Mouse (Mus musculus): ENCODE measurements around the gene Fadd. TPM values are rescaled to one million over a fixed set of nuclear protein-coding genes. Genes with fewer than 3 reads are reported as not detected.

Gene Fadd
- polyA plus RNA-seq, 2 experiments: 4.1 to 4.4 TPM

DNA sequence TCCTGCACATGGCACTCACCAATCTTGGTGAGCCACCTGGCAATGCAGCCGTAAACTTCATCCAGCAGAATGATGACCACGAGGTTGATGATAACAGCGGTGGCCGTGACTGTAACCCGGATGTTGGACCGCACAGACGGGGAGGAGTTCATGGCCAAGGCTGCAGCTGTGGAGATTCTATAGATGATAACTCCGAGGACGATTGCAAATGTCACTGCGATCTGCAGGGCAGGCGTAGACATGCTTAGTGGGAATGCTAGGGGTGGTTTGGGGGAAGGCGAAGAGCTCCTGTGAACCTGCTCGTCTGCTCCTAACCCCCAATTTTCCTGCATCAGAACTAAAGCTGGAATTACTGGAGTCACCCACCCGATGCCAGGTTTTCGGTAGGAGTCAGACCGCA, 29.3 kb upstream of the Fadd start:
- Histone ChIP-seq H3K4me1 (replicated peaks; ENCODE audit: control insufficient read depth in 2 of 2, insufficient read depth in 2 of 2, low read length in 1 of 2) (no peaks in the 10 kb centered on the region), H3K36me3 (replicated peaks; ENCODE audit: control insufficient read depth, insufficient read depth, low read depth) (no peaks in the 10 kb centered on the region), H3K9ac (replicated peaks) (no peak overlapping the region), H3K27me3 (ENCODE audit: control insufficient read depth, insufficient read depth, low read length) (no peaks in the 10 kb centered on the region), H3K9me3 (ENCODE audit: control insufficient read depth, low read length) (no peaks in the 10 kb centered on the region), H3K27ac (no peak overlapping the region), H3K4me3 (ENCODE audit: insufficient read depth in 1 of 2, low read depth in 2 of 2, low read length in 2 of 2) (no peak overlapping the region), H3K4me2 (ENCODE audit: low read depth) (no peak overlapping the region)
- 62% methylated on average over 16 of the region's 16 CpGs for WGBS (ENCODE audit: insufficient replicate concordance)
- TF ChIP-seq EP300 (IDR thresholded peaks at IDR 0.05; ENCODE audit: low read depth) (no peak), CTCF (IDR thresholded peaks at IDR 0.05; ENCODE audit: low read depth) (no peak)
- ATAC-seq (ENCODE audit: insufficient read depth): no peak
- no peak for DNase-seq (ENCODE audit: low read depth in 3 of 3, low spot score in 3 of 3)

DNA sequence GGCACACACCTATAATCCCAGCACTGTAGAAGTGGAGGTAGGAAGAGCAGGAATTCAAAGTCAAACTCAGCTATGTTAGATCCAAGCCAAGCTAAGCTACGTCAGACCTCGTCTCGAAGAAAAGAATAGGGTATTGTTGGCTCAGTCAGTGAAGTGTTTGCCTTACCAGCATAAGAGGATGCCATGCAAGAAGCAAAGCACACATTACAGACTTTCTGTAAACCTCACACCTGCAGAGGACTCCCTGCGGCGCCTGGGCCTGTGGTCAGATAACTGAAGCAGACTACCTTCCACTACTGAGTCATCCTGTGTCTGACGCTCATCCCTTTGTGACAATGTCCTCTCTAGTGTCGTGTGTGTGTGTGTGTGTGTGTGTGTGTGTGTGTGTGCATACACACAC, 27.3 kb upstream of the Fadd start:
- Histone ChIP-seq H3K4me3 (ENCODE audit: insufficient read depth in 1 of 2, low read depth in 2 of 2, low read length in 2 of 2) (no peak overlapping the region), H3K4me1 (replicated peaks; ENCODE audit: control insufficient read depth in 2 of 2, insufficient read depth in 2 of 2, low read length in 1 of 2) (no peaks in the 10 kb centered on the region), H3K9me3 (ENCODE audit: control insufficient read depth, low read length) (no peaks in the 10 kb centered on the region), H3K27ac (no peak overlapping the region), H3K9ac (replicated peaks) (no peak overlapping the region), H3K36me3 (replicated peaks; ENCODE audit: control insufficient read depth, insufficient read depth, low read depth) (no peaks in the 10 kb centered on the region), H3K4me2 (ENCODE audit: low read depth) (no peak overlapping the region), H3K27me3 (ENCODE audit: control insufficient read depth, insufficient read depth, low read length) (no peaks in the 10 kb centered on the region)
- 56% methylated on average over 7 of the region's 7 CpGs for WGBS (ENCODE audit: insufficient replicate concordance)
- TF ChIP-seq CTCF (IDR thresholded peaks at IDR 0.05; ENCODE audit: low read depth) (no peak), EP300 (IDR thresholded peaks at IDR 0.05; ENCODE audit: low read depth) (no peak)
- ATAC-seq (ENCODE audit: insufficient read depth) (no peak), DNase-seq (ENCODE audit: low read depth in 3 of 3, low spot score in 3 of 3) (no peak)

DNA sequence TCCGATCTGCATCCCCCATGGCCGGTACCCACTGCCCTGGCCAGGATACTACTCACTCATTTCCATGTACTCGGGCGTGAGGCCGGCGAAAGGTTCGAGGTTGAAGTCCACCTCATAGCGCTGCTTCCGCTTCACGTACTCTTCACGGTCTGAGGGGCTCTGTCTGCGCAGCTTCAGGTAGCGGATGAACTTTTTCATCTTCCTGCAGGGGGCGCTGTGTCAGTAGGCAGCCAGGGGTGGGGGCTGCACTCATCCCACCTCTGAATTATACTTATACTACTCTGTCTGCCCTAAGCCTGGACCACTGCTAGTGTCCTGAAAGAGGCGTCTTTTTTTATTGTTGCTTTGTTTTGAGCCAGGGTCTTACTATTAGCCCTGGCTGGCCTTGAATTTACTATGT, 25.6 kb upstream of the Fadd start:
- Histone ChIP-seq H3K9me3 (ENCODE audit: control insufficient read depth, low read length) (no peaks in the 10 kb centered on the region), H3K36me3 (replicated peaks; ENCODE audit: control insufficient read depth, insufficient read depth, low read depth) (no peaks in the 10 kb centered on the region), H3K27ac (no peak overlapping the region), H3K9ac (replicated peaks) (no peak overlapping the region), H3K4me2 (ENCODE audit: low read depth) (no peak overlapping the region), H3K4me1 (replicated peaks; ENCODE audit: control insufficient read depth in 2 of 2, insufficient read depth in 2 of 2, low read length in 1 of 2) (no peaks in the 10 kb centered on the region), H3K4me3 (ENCODE audit: insufficient read depth in 1 of 2, low read depth in 2 of 2, low read length in 2 of 2) (no peak overlapping the region), H3K27me3 (ENCODE audit: control insufficient read depth, insufficient read depth, low read length) (no peaks in the 10 kb centered on the region)
- no peak for DNase-seq (ENCODE audit: low read depth in 3 of 3, low spot score in 3 of 3)
- ATAC-seq (ENCODE audit: insufficient read depth): no peak
- TF ChIP-seq EP300 (IDR thresholded peaks at IDR 0.05; ENCODE audit: low read depth) (no peak), CTCF (IDR thresholded peaks at IDR 0.05; ENCODE audit: low read depth) (peak; percentile 52)
- WGBS (ENCODE audit: insufficient replicate concordance): 78% methylated on average over 15 of the region's 15 CpGs

DNA sequence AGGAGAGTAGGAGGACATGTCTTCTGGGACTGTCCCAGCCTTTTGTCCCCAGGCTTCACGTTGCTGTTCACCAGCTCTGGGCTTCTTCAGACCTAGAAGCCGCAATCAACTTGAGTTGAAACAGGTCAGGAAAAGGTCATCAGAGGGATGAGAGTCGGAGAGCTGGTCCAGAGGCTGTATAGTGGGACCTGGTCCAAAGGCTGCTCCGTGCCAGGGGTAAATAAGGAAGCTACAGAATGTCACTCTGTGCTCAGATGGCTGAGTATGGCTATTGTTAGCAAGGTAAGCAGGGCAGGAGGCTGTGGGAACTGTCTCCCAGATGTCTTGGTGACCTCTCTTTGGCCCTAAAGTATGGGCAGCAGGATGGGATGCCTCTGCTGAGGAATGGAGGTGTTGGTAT, 22.5 kb upstream of the Fadd start:
- no peaks in the 10 kb centered on the region for H3K4me1 ChIP-seq (replicated peaks; ENCODE audit: control insufficient read depth in 2 of 2, insufficient read depth in 2 of 2, low read length in 1 of 2)
- ATAC-seq (ENCODE audit: insufficient read depth): no peak
- no peak for DNase-seq (ENCODE audit: low read depth in 3 of 3, low spot score in 3 of 3)
- no peak overlapping the region for H3K9ac ChIP-seq (replicated peaks)
- WGBS (ENCODE audit: insufficient replicate concordance): 42% methylated on average over 4 of the region's 4 CpGs
- TF ChIP-seq CTCF (IDR thresholded peaks at IDR 0.05; ENCODE audit: low read depth) (no peak), EP300 (IDR thresholded peaks at IDR 0.05; ENCODE audit: low read depth) (no peak)
- no peaks in the 10 kb centered on the region for H3K36me3 ChIP-seq (replicated peaks; ENCODE audit: control insufficient read depth, insufficient read depth, low read depth)
- no peak overlapping the region for H3K4me2 ChIP-seq (ENCODE audit: low read depth)
- H3K27ac ChIP-seq: no peak overlapping the region
- H3K9me3 ChIP-seq (ENCODE audit: control insufficient read depth, low read length): no peaks in the 10 kb centered on the region
- H3K27me3 ChIP-seq (ENCODE audit: control insufficient read depth, insufficient read depth, low read length): no peaks in the 10 kb centered on the region
- no peak overlapping the region for H3K4me3 ChIP-seq (ENCODE audit: insufficient read depth in 1 of 2, low read depth in 2 of 2, low read length in 2 of 2)

DNA sequence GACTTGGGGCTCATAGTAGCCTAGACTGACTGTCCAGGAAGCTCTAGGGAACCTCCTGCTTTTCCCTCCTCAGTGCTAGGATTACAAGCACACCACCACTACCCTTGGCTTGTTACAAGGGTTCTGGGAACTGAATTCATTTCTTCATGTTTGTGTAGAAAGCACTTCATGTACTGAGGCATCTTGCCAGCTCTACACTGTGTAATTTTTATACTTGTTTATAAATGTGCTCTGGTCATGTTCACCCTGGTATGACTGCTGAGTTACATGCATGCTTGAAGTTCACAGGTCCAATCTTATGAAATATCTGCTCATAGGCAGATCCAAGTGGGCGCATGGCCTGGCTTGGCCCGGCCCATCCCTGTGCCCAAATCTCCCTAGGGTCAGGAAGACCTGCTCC, 22.0 kb upstream of the Fadd start:
- Histone ChIP-seq H3K4me2 (ENCODE audit: low read depth) (no peak overlapping the region), H3K36me3 (replicated peaks; ENCODE audit: control insufficient read depth, insufficient read depth, low read depth) (no peaks in the 10 kb centered on the region), H3K4me3 (ENCODE audit: insufficient read depth in 1 of 2, low read depth in 2 of 2, low read length in 2 of 2) (no peak overlapping the region), H3K9ac (replicated peaks) (no peak overlapping the region), H3K27ac (no peak overlapping the region), H3K9me3 (ENCODE audit: control insufficient read depth, low read length) (no peaks in the 10 kb centered on the region), H3K27me3 (ENCODE audit: control insufficient read depth, insufficient read depth, low read length) (no peaks in the 10 kb centered on the region), H3K4me1 (replicated peaks; ENCODE audit: control insufficient read depth in 2 of 2, insufficient read depth in 2 of 2, low read length in 1 of 2) (no peaks in the 10 kb centered on the region)
- 77% methylated on average over 2 of the region's 2 CpGs for WGBS (ENCODE audit: insufficient replicate concordance)
- no peak for DNase-seq (ENCODE audit: low read depth in 3 of 3, low spot score in 3 of 3)
- no peak for ATAC-seq (ENCODE audit: insufficient read depth)
- TF ChIP-seq CTCF (IDR thresholded peaks at IDR 0.05; ENCODE audit: low read depth) (no peak), EP300 (IDR thresholded peaks at IDR 0.05; ENCODE audit: low read depth) (no peak)

Measured in liver, embryonic 14.5 days (tissue).